Mouse (Mus musculus): ENCODE data around the gene Fndc1. TPM values are rescaled to one million over a fixed set of nuclear protein-coding genes. Genes with fewer than 3 reads are reported as not detected.

The Fndc1 gene
- 2.0 TPM in 2 replicates for polyA plus RNA-seq (2012; rRNA removed)

GRCm38 (mm10) chr17:7826819-7827515 is at the start of gene Fndc1:
Gene Fndc1, minus strand, starts transcription at chr17:7827302.
- Histone ChIP-seq H3K36me3 (ENCODE audit: control insufficient read depth, insufficient read depth, low read length) (no peaks in the 10 kb centered on the region), H3K27ac (ENCODE audit: insufficient read depth, low read depth, low read length) (no peak within 1 kb of the TSS), H3K27me3 (replicated peaks; ENCODE audit: control insufficient read depth, insufficient read depth, low read length) (no peaks in the 10 kb centered on the region), H3K4me1 (ENCODE audit: control insufficient read depth, insufficient read depth, low read length) (no peaks in the 10 kb centered on the region), H3K4me3 (ENCODE audit: insufficient read depth, low read depth, low read length) (peak within 1 kb of the TSS; percentile 9; the same call in 1 of the 2 replicates)
- WGBS: 2% methylated on average over 60 of the region's 60 CpGs
- DNase-seq: peak; percentile 29
- TF ChIP-seq CTCF (conservative IDR thresholded peaks at IDR 0.05; ENCODE audit: insufficient read depth, insufficient read length, low read depth, low read length): peak; percentile 43; the same call in 1 of the 2 replicates
- no peak for TF ChIP-seq POLR2A (IDR thresholded peaks at IDR 0.05; ENCODE audit: low read depth, low read length)

GRCm38 (mm10) chr17:7876541-7876940 is 49.4 kb upstream of the Fndc1 start:
- no peak overlapping the region for H3K27ac ChIP-seq (ENCODE audit: insufficient read depth, low read depth, low read length)
- 86% methylated on average over 13 of the region's 13 CpGs for WGBS

GRCm38 (mm10) chr17:7875941-7876461 is 48.9 kb upstream of the Fndc1 start:
- WGBS: 18% methylated on average over 12 of the region's 12 CpGs
- H3K4me1 ChIP-seq (ENCODE audit: control insufficient read depth, insufficient read depth, low read length): 0 out of 2 replicates have a peak, but pooled peaks cover 4% of the 10 kb centered on the region
- H3K27ac ChIP-seq (ENCODE audit: insufficient read depth, low read depth, low read length): peak overlapping the region; percentile 51; the same call in 1 of the 2 replicates
- no peaks in the 10 kb centered on the region for H3K27me3 ChIP-seq (replicated peaks; ENCODE audit: control insufficient read depth, insufficient read depth, low read length)
- no peak overlapping the region for H3K4me3 ChIP-seq (ENCODE audit: insufficient read depth, low read depth, low read length)
- TF ChIP-seq POLR2A (IDR thresholded peaks at IDR 0.05; ENCODE audit: low read depth, low read length) (no peak), CTCF (conservative IDR thresholded peaks at IDR 0.05; ENCODE audit: insufficient read depth, insufficient read length, low read depth, low read length) (no peak)
- H3K36me3 ChIP-seq (ENCODE audit: control insufficient read depth, insufficient read depth, low read length): no peaks in the 10 kb centered on the region
- DNase-seq: peak; percentile 81

More at GRCm38 (mm10) chr17:7876541-7876940, 49.4 kb upstream of the Fndc1 start:
- no peak for TF ChIP-seq POLR2A (IDR thresholded peaks at IDR 0.05; ENCODE audit: low read depth, low read length)
- no peak for TF ChIP-seq CTCF (conservative IDR thresholded peaks at IDR 0.05; ENCODE audit: insufficient read depth, insufficient read length, low read depth, low read length)
- Histone ChIP-seq H3K4me3 (ENCODE audit: insufficient read depth, low read depth, low read length) (no peak overlapping the region), H3K4me1 (ENCODE audit: control insufficient read depth, insufficient read depth, low read length) (0 out of 2 replicates have a peak, but pooled peaks cover 4% of the 10 kb centered on the region), H3K36me3 (ENCODE audit: control insufficient read depth, insufficient read depth, low read length) (no peaks in the 10 kb centered on the region), H3K27me3 (replicated peaks; ENCODE audit: control insufficient read depth, insufficient read depth, low read length) (no peaks in the 10 kb centered on the region)
- DNase-seq: no peak

- Histone ChIP-seq H3K36me3 (ENCODE audit: control insufficient read depth, insufficient read depth, low read length) (no peaks in the 10 kb centered on the region), H3K4me3 (ENCODE audit: insufficient read depth, low read depth, low read length) (no peak overlapping the region), H3K27ac (ENCODE audit: insufficient read depth, low read depth, low read length) (peak overlapping the region; percentile 51; the same call in 1 of the 2 replicates), H3K27me3 (replicated peaks; ENCODE audit: control insufficient read depth, insufficient read depth, low read length) (no peaks in the 10 kb centered on the region), H3K4me1 (ENCODE audit: control insufficient read depth, insufficient read depth, low read length) (0 out of 2 replicates have a peak, but pooled peaks cover 4% of the 10 kb centered on the region)
- DNase-seq: no peak
- WGBS: 90% methylated on average over 21 of the region's 21 CpGs
- TF ChIP-seq CTCF (conservative IDR thresholded peaks at IDR 0.05; ENCODE audit: insufficient read depth, insufficient read length, low read depth, low read length) (no peak), POLR2A (IDR thresholded peaks at IDR 0.05; ENCODE audit: low read depth, low read length) (no peak)
These were observed 47.9 kb upstream of the Fndc1 start for GRCm38 (mm10) chr17:7874776-7875531.

- no peak for TF ChIP-seq POLR2A (IDR thresholded peaks at IDR 0.05; ENCODE audit: low read depth, low read length)
- no peak for TF ChIP-seq CTCF (conservative IDR thresholded peaks at IDR 0.05; ENCODE audit: insufficient read depth, insufficient read length, low read depth, low read length)
- H3K27me3 ChIP-seq (replicated peaks; ENCODE audit: control insufficient read depth, insufficient read depth, low read length): no peaks in the 10 kb centered on the region
- no peak for DNase-seq
- H3K27ac ChIP-seq (ENCODE audit: insufficient read depth, low read depth, low read length): no peak overlapping the region
- H3K4me3 ChIP-seq (ENCODE audit: insufficient read depth, low read depth, low read length): no peak overlapping the region
- 0 out of 2 replicates have a peak, but pooled peaks cover 4% of the 10 kb centered on the region for H3K4me1 ChIP-seq (ENCODE audit: control insufficient read depth, insufficient read depth, low read length)
- WGBS: 75% methylated on average over 7 of the region's 7 CpGs
- H3K36me3 ChIP-seq (ENCODE audit: control insufficient read depth, insufficient read depth, low read length): no peaks in the 10 kb centered on the region
These were observed 46.3 kb upstream of the Fndc1 start for GRCm38 (mm10) chr17:7873382-7873781.

- TF ChIP-seq POLR2A (IDR thresholded peaks at IDR 0.05; ENCODE audit: low read depth, low read length) (no peak), CTCF (conservative IDR thresholded peaks at IDR 0.05; ENCODE audit: insufficient read depth, insufficient read length, low read depth, low read length) (no peak)
- Histone ChIP-seq H3K4me1 (ENCODE audit: control insufficient read depth, insufficient read depth, low read length) (0 out of 2 replicates have a peak, but pooled peaks cover 4% of the 10 kb centered on the region), H3K4me3 (ENCODE audit: insufficient read depth, low read depth, low read length) (no peak overlapping the region), H3K27me3 (replicated peaks; ENCODE audit: control insufficient read depth, insufficient read depth, low read length) (no peaks in the 10 kb centered on the region), H3K27ac (ENCODE audit: insufficient read depth, low read depth, low read length) (no peak overlapping the region), H3K36me3 (ENCODE audit: control insufficient read depth, insufficient read depth, low read length) (no peaks in the 10 kb centered on the region)
- 74% methylated on average over 10 of the region's 10 CpGs for WGBS
- no peak for DNase-seq
These were observed 44.7 kb upstream of the Fndc1 start for GRCm38 (mm10) chr17:7871800-7872199.
